In genomic region chr8:124626251-124626650, GRCm38 (mm10) we compare ENCODE assay signal across 39 mouse cellular contexts. TPM values are rescaled to one million over a fixed set of nuclear protein-coding genes. Genes with fewer than 3 reads are reported as not detected.
"Had no signal": no experiment of that assay in that cellular context is flagged by ENCODE, and none has a peak within 500 bp of the region (broad histone marks: within the 10 kb centered on the region; RNA-seq: fewer than 3 reads in every experiment).

No protein-coding gene starts in this region.

- H3K9me3 ChIP-seq: heart, embryonic 10.5 days; heart, embryonic 12.5 days; heart, embryonic 15.5 days; hindbrain, embryonic 10.5 days; hindbrain, embryonic 12.5 days; hindbrain, embryonic 13.5 days; hindbrain, embryonic 15.5 days; intestine, embryonic 15.5 days; kidney, embryonic 15.5 days had no signal

- H3K27ac ChIP-seq: heart, embryonic 10.5 days; heart, embryonic 13.5 days; heart, embryonic 15.5 days; hindbrain, embryonic 10.5 days; hindbrain, embryonic 12.5 days; hindbrain, embryonic 13.5 days; hindbrain, embryonic 14.5 days; hindbrain, embryonic 15.5 days; hindbrain, postnatal 0 days; intestine, embryonic 15.5 days; kidney, embryonic 15.5 days; kidney, postnatal 0 days; layer of hippocampus, adult 2 months had no signal

- H3K4me3 ChIP-seq: heart, embryonic 10.5 days; heart, embryonic 12.5 days; heart, embryonic 13.5 days; heart, embryonic 15.5 days; hindbrain, embryonic 10.5 days; hindbrain, embryonic 12.5 days; hindbrain, embryonic 13.5 days; hindbrain, embryonic 15.5 days; intestine, embryonic 15.5 days; kidney, embryonic 15.5 days; layer of hippocampus, adult 2 months had no signal

- H3K4me1 ChIP-seq: hindbrain, embryonic 10.5 days; hindbrain, embryonic 12.5 days; intestine, embryonic 15.5 days had no signal

- ATAC-seq: hindbrain, embryonic 16.5 days; hindbrain, postnatal 0 days; inflammation-experienced regulatory T-cells, adult 6 months; intestine, embryonic 15.5 days; intestine, embryonic 16.5 days; intestine, postnatal 0 days had no signal

- DNase-seq: heart, postnatal 10 days; heart, postnatal 14 days; heart, postnatal 36 days; heart, postnatal 4 days; kidney, adult 11 months; kidney, adult 18-20 months; kidney, adult 2 months; kidney, adult 8-10 months; kidney, adult 9 months; kidney, postnatal 10 days; kidney, postnatal 14 days; kidney, postnatal 25 days; kidney, postnatal 36 days; kidney, postnatal 4 days; layer of hippocampus, adult 9-11 months; layer of hippocampus, postnatal 36 days had no signal

- H3K36me3 ChIP-seq: heart, embryonic 10.5 days; heart, embryonic 12.5 days; heart, embryonic 13.5 days; heart, embryonic 15.5 days; hindbrain, embryonic 10.5 days; hindbrain, embryonic 12.5 days; hindbrain, embryonic 13.5 days; hindbrain, embryonic 15.5 days; intestine, embryonic 15.5 days; kidney, embryonic 15.5 days had no signal

- H3K9ac ChIP-seq: heart, embryonic 12.5 days; heart, embryonic 13.5 days; heart, embryonic 15.5 days; hindbrain, embryonic 12.5 days; hindbrain, embryonic 13.5 days; hindbrain, embryonic 14.5 days; hindbrain, embryonic 15.5 days; intestine, embryonic 15.5 days; kidney, embryonic 15.5 days had no signal

- H3K4me2 ChIP-seq: heart, embryonic 11.5 days; heart, embryonic 12.5 days; heart, embryonic 13.5 days; heart, embryonic 15.5 days; hindbrain, embryonic 12.5 days; hindbrain, embryonic 13.5 days; hindbrain, embryonic 14.5 days; hindbrain, embryonic 15.5 days; intestine, embryonic 15.5 days; kidney, embryonic 15.5 days had no signal

- H3K27me3 ChIP-seq: heart, embryonic 12.5 days; heart, embryonic 13.5 days; heart, embryonic 15.5 days; hindbrain, embryonic 12.5 days; hindbrain, embryonic 13.5 days; hindbrain, embryonic 15.5 days; intestine, embryonic 15.5 days; kidney, embryonic 15.5 days had no signal

RNA-seq across cellular contexts. Expression of gene Capn9, which starts 50.3 kb away (rescaled TPM):
- total RNA-seq: heart, postnatal 10 days; heart, postnatal 36 days; hematopoietic stem cell, adult 5-6 weeks; hindbrain, postnatal 0 days; left cerebral cortex, adult 18-20 months had no signal
- polyA plus RNA-seq: heart, embryonic 10.5 days; heart, embryonic 11.5 days; hindbrain, embryonic 10.5 days; hindbrain, embryonic 11.5 days; hindbrain, embryonic 12.5 days; inflammation-experienced regulatory T-cells, adult 6 months; kidney, adult 2 months; kidney, embryonic 16.5 days had no signal

RNA-seq across cellular contexts. Expression of gene Agt, which starts 56.7 kb away (rescaled TPM):
- total RNA-seq: hematopoietic stem cell, adult 5-6 weeks had no signal
- polyA plus RNA-seq: hindbrain, embryonic 10.5 days; inflammation-experienced regulatory T-cells, adult 6 months had no signal
